Mouse (Mus musculus): ENCODE results near the gene Adgra3. TPM values are rescaled to one million over a fixed set of nuclear protein-coding genes. Genes with fewer than 3 reads are reported as not detected.

Adgra3 gene
- polyA plus RNA-seq, 2 experiments: 4.0 to 4.9 TPM

DNA sequence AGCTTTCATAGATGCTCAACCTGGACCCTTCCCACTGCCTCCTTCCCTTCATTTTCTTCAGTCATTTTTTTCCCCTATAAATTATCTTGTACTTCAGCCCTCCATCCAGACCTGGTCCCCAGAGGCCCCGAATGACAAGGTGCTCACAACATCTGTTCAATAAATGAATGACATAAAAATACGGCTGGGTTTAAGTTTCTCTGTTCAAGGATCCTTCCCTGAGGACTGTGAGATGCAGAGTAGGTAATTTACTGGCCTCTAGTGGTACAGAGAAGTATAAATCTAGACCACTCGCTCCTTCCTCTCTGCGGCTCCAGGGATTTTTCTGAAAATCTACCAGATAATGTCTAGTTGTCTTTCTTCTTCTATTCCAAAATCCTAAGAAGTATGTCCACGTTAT lies 26.5 kb downstream of the Adgra3 start:
- 51% methylated on average over 5 of the region's 5 CpGs for WGBS (ENCODE audit: insufficient replicate concordance)
- Histone ChIP-seq H3K27ac (no peak overlapping the region), H3K36me3 (replicated peaks; ENCODE audit: control insufficient read depth, insufficient read depth, low read depth) (no peaks in the 10 kb centered on the region), H3K27me3 (ENCODE audit: control insufficient read depth, insufficient read depth, low read length) (no peaks in the 10 kb centered on the region), H3K9me3 (ENCODE audit: control insufficient read depth, low read length) (no peaks in the 10 kb centered on the region), H3K4me1 (replicated peaks; ENCODE audit: control insufficient read depth in 2 of 2, insufficient read depth in 2 of 2, low read length in 1 of 2) (peaks cover 0 to 5% of the 10 kb centered on the region in 2 experiments; a peak in 2 of 4 replicates), H3K4me2 (ENCODE audit: low read depth) (no peak overlapping the region), H3K9ac (replicated peaks) (no peak overlapping the region), H3K4me3 (ENCODE audit: insufficient read depth in 1 of 2, low read depth in 2 of 2, low read length in 2 of 2) (no peak overlapping the region)
- no peak for ATAC-seq (ENCODE audit: insufficient read depth)
- TF ChIP-seq CTCF (IDR thresholded peaks at IDR 0.05; ENCODE audit: low read depth): peak; percentile 37; the same call in 1 of the 2 replicates
- TF ChIP-seq EP300 (IDR thresholded peaks at IDR 0.05; ENCODE audit: low read depth): no peak
- DNase-seq (ENCODE audit: low read depth in 3 of 3, low spot score in 3 of 3): no peak

DNA sequence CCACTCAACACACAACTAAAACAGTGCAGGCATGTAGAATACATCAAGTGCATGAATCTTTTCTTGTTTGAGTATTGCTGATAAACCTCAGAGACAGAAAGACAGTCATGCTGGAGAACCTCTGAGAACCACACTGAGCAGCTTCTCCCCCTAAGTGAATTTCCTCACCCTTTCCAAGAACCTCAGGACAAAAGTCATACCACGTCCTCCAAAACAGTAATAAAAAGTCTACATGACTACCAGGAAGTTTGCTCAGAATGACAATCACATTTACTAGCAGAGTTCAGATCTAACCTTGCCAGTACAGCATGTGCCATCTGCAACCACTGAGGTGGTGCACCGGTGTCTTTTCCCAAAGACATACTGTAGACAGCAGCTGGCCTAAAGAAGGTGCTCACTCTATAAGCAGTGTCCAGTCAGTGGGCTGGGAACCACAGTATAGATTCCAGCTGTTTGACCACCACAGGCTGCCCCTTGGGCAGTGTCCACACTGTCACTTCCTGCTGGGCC lies 27.0 kb downstream of the Adgra3 start:
- peaks cover 0 to 5% of the 10 kb centered on the region in 2 experiments; a peak in 2 of 4 replicates for H3K4me1 ChIP-seq (replicated peaks; ENCODE audit: control insufficient read depth in 2 of 2, insufficient read depth in 2 of 2, low read length in 1 of 2)
- WGBS (ENCODE audit: insufficient replicate concordance): 61% methylated on average over 2 of the region's 2 CpGs
- H3K27ac ChIP-seq: no peak overlapping the region
- H3K9me3 ChIP-seq (ENCODE audit: control insufficient read depth, low read length): no peaks in the 10 kb centered on the region
- no peak for TF ChIP-seq EP300 (IDR thresholded peaks at IDR 0.05; ENCODE audit: low read depth)
- TF ChIP-seq CTCF (IDR thresholded peaks at IDR 0.05; ENCODE audit: low read depth): no peak
- no peak overlapping the region for H3K4me3 ChIP-seq (ENCODE audit: insufficient read depth in 1 of 2, low read depth in 2 of 2, low read length in 2 of 2)
- H3K4me2 ChIP-seq (ENCODE audit: low read depth): no peak overlapping the region
- H3K27me3 ChIP-seq (ENCODE audit: control insufficient read depth, insufficient read depth, low read length): no peaks in the 10 kb centered on the region
- DNase-seq (ENCODE audit: low read depth in 3 of 3, low spot score in 3 of 3): no peak
- ATAC-seq (ENCODE audit: insufficient read depth): no peak
- no peak overlapping the region for H3K9ac ChIP-seq (replicated peaks)
- no peaks in the 10 kb centered on the region for H3K36me3 ChIP-seq (replicated peaks; ENCODE audit: control insufficient read depth, insufficient read depth, low read depth)

DNA sequence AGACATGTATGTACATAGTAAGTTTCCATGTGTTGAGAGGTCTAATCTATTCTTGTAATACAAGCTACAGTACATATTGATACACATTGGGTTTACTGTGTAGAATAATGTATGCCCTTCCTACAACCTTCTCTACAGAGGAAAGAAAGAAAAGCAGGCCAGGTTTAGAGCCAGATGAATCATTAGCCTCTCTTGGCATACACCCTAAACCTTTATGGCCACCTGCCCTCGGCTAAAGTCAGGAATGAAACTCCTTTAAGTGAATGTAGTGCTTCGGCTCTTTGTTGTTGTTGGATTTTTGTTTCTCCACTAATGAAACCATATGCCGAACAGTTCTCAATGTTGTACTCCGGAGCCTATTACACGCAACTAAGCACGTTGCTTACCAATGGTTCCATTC lies 27.5 kb downstream of the Adgra3 start:
- peaks cover 0 to 10% of the 10 kb centered on the region in 2 experiments; a peak in 2 of 4 replicates for H3K4me1 ChIP-seq (replicated peaks; ENCODE audit: control insufficient read depth in 2 of 2, insufficient read depth in 2 of 2, low read length in 1 of 2)
- no peak overlapping the region for H3K4me3 ChIP-seq (ENCODE audit: insufficient read depth in 1 of 2, low read depth in 2 of 2, low read length in 2 of 2)
- H3K27me3 ChIP-seq (ENCODE audit: control insufficient read depth, insufficient read depth, low read length): no peaks in the 10 kb centered on the region
- 75% methylated on average over 6 of the region's 6 CpGs for WGBS (ENCODE audit: insufficient replicate concordance)
- DNase-seq (ENCODE audit: low read depth in 3 of 3, low spot score in 3 of 3) (no peak), ATAC-seq (ENCODE audit: insufficient read depth) (no peak)
- no peaks in the 10 kb centered on the region for H3K36me3 ChIP-seq (replicated peaks; ENCODE audit: control insufficient read depth, insufficient read depth, low read depth)
- H3K4me2 ChIP-seq (ENCODE audit: low read depth): no peak overlapping the region
- H3K9me3 ChIP-seq (ENCODE audit: control insufficient read depth, low read length): no peaks in the 10 kb centered on the region
- H3K9ac ChIP-seq (replicated peaks): no peak overlapping the region
- no peak overlapping the region for H3K27ac ChIP-seq
- TF ChIP-seq CTCF (IDR thresholded peaks at IDR 0.05; ENCODE audit: low read depth) (no peak), EP300 (IDR thresholded peaks at IDR 0.05; ENCODE audit: low read depth) (no peak)

DNA sequence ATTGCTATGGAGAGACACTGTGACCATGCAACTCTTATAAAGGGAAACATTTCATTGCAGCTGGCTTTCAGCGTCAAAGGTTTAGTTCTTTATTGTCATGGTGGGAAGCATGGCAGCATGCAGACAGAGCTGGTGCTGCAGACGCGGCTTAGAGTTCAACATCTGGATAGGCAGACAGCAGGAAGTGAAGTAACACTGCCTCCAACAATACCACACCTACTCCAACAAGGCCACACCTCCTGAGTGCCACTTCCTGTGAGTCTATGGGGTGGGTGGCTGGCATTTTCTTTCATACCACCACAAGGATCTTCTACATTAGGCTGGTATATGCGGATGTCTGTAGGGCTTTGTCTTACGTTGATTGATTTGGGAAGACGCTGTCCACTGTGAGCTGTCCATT lies 29.1 kb downstream of the Adgra3 start:
- DNase-seq (ENCODE audit: low read depth in 3 of 3, low spot score in 3 of 3) (no peak), ATAC-seq (ENCODE audit: insufficient read depth) (no peak)
- Histone ChIP-seq H3K9ac (replicated peaks) (no peak overlapping the region), H3K27me3 (ENCODE audit: control insufficient read depth, insufficient read depth, low read length) (no peaks in the 10 kb centered on the region), H3K4me3 (ENCODE audit: insufficient read depth in 1 of 2, low read depth in 2 of 2, low read length in 2 of 2) (no peak overlapping the region), H3K4me1 (replicated peaks; ENCODE audit: control insufficient read depth in 2 of 2, insufficient read depth in 2 of 2, low read length in 1 of 2) (peaks cover 4 to 14% of the 10 kb centered on the region in 2 experiments), H3K27ac (no peak overlapping the region), H3K4me2 (ENCODE audit: low read depth) (no peak overlapping the region), H3K36me3 (replicated peaks; ENCODE audit: control insufficient read depth, insufficient read depth, low read depth) (peaks cover 2% of the 10 kb centered on the region; the same call in 1 of the 2 replicates), H3K9me3 (ENCODE audit: control insufficient read depth, low read length) (no peaks in the 10 kb centered on the region)
- WGBS (ENCODE audit: insufficient replicate concordance): 79% methylated on average over 6 of the region's 6 CpGs
- TF ChIP-seq EP300 (IDR thresholded peaks at IDR 0.05; ENCODE audit: low read depth) (no peak), CTCF (IDR thresholded peaks at IDR 0.05; ENCODE audit: low read depth) (no peak)

DNA sequence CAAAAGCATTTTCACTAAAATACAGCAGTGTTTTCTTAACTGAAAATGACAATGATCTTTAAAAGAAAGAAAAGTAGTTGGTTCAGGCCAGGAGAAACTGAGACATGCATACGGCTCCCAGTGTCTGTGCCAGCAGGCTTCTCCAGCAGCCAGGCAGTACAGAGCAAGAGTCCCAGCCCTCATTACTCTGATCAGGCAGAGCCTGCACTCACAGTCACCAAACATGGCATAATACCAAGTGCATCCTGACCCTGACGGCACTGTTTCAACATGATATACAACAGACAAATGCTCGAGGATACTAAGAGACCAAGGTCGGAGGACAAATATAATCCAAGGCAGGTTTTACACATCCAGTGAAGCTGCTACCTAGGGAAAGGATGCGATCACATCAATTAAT lies 31.2 kb downstream of the Adgra3 start:
- Histone ChIP-seq H3K27me3 (ENCODE audit: control insufficient read depth, insufficient read depth, low read length) (no peaks in the 10 kb centered on the region), H3K27ac (no peak overlapping the region), H3K4me3 (ENCODE audit: insufficient read depth in 1 of 2, low read depth in 2 of 2, low read length in 2 of 2) (no peak overlapping the region), H3K4me2 (ENCODE audit: low read depth) (no peak overlapping the region), H3K4me1 (replicated peaks; ENCODE audit: control insufficient read depth in 2 of 2, insufficient read depth in 2 of 2, low read length in 1 of 2) (peaks cover 4 to 16% of the 10 kb centered on the region in 2 experiments), H3K36me3 (replicated peaks; ENCODE audit: control insufficient read depth, insufficient read depth, low read depth) (peaks cover 3% of the 10 kb centered on the region; the same call in 1 of the 2 replicates), H3K9ac (replicated peaks) (no peak overlapping the region), H3K9me3 (ENCODE audit: control insufficient read depth, low read length) (no peaks in the 10 kb centered on the region)
- 66% methylated on average over 5 of the region's 5 CpGs for WGBS (ENCODE audit: insufficient replicate concordance)
- ATAC-seq (ENCODE audit: insufficient read depth) (no peak), DNase-seq (ENCODE audit: low read depth in 3 of 3, low spot score in 3 of 3) (no peak)
- TF ChIP-seq CTCF (IDR thresholded peaks at IDR 0.05; ENCODE audit: low read depth) (no peak), EP300 (IDR thresholded peaks at IDR 0.05; ENCODE audit: low read depth) (no peak)

All from liver, embryonic 14.5 days (tissue).